In the genomic region with DNA sequence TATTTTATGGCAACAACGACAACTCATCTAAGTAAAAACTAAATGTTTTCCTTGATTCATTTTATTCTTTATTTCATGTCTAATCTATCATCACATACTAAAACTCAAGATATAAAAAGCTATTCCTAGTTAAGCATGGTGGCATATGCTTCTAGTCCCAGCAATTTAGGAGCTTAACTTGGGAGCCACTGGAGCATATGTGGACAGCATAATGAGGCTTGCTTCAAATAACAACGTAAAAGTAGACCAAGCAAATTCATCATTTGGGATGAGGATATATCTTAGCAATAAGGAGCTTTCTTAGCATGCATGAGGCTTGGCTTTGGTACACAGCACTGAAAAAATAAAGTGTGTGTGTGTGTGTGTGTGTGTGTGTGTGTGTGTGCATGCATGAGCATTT, we compare ENCODE assay signal across 19 mouse cellular contexts.
DNase-seq lines count a peak whose midpoint lies in the region; ATAC-seq lines count a peak whose summit lies in the region.
"Had no signal": no experiment of that assay in that cellular context is flagged by ENCODE, and none has a peak within 500 bp of the region (broad histone marks: within the 10 kb centered on the region; RNA-seq: fewer than 3 reads in every experiment).

No protein-coding gene starts in this region.

- no peak for DNase-seq in frontal cortex, postnatal 25 days (ENCODE audit: low spot score in 2 of 2)
- DNase-seq in right cerebral cortex, adult 18-20 months: peak; percentile 2
- DNase-seq in right cerebral cortex, adult 2 months (ENCODE audit: low spot score in 2 of 2): no peak
- DNase-seq in brain, adult 2 months (ENCODE audit: low read depth, low spot score): peak; percentile 39
- DNase-seq in brain, embryonic 18.5 days (ENCODE audit: low read depth, low spot score): peak; percentile 10
- no peak for DNase-seq in kidney, postnatal 14 days
- DNase-seq in cerebellum, postnatal 14 days: no peak
- DNase-seq: adrenal gland, adult 8-10 months; adrenal gland, postnatal 14 days; adrenal gland, postnatal 36 days; cerebellum, adult 11-12 months; cerebellum, adult 2 months; cerebellum, adult 9-10 months; cerebellum, postnatal 10 days; cerebellum, postnatal 36 days; embryo, embryonic 11 days had no signal

- peak; percentile 87 for ATAC-seq in frontal cortex, adult (ENCODE audit: low TSS enrichment)
- ATAC-seq: forebrain, embryonic 13.5 days; forebrain, embryonic 15.5 days had no signal

Comparison
In these comparisons a context has a peak if more than half of its experiments do, and no peak if none do; other contexts are left out.
1. DNase-seq: peak in right cerebral cortex, adult 18-20 months (single experiment), brain, adult 2 months (single experiment) and brain, embryonic 18.5 days (single experiment); none in frontal cortex, postnatal 25 days (0 of 2), right cerebral cortex, adult 2 months (0 of 2), kidney, postnatal 14 days (single experiment) and cerebellum, postnatal 14 days (0 of 2).